Mouse (Mus musculus): ENCODE measurements around the gene Mpp5.

GRCm38 (mm10) chr12:78727723-78728122 is 21.0 kb upstream of the Mpp5 start:
- TF ChIP-seq CTCF (conservative IDR thresholded peaks at IDR 0.05; ENCODE audit: insufficient read depth, insufficient read length, low read depth, low read length) = no peak
- no peak for TF ChIP-seq POLR2A (IDR thresholded peaks at IDR 0.05; ENCODE audit: low read depth, low read length)
